9 mouse cellular contexts compared by ENCODE assay signal in the genomic region with DNA sequence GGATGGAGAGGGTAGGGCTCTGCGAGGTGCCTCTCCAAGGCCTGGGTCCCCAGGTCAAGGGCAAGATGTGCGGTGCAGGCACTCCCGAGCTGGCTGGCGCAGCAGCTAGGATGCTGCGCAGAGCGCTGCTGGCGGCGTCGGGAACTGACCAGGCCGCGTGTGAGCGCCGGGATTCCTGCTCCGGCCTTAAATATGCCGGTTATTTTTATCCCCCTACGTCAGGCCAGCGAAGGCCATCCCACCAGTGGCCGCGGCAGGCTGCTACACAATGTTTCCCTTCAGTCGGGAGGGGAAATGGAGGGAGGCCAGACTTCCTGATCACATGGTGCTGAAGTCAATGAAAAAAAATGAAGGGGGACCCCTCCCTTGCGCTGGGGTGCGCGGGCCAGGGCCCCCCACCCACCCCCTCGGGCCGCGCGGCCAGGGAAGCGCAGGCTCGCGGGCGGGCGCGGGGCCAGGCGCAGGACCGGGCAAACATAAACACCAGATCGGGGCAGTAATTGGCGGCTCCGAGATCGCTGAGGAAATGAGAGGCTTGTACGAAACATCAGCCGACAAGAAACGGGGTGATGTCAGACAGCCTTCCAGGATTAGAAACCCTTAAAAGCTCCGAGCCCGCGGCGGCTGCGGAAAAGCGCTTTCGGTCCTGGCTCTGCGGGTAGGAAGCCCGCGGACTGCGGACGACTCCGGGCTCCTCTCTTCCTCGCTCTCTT.
A peak's percentile ranks its signal among the peaks of the same experiment; 100 is the strongest.
DNase-seq lines count a peak whose midpoint lies in the region; ATAC-seq and TF ChIP-seq lines count a peak whose summit lies in the region.
"Had no signal": no experiment of that assay in that cellular context is flagged by ENCODE, and none has a peak within 500 bp of the region (broad histone marks: within the 10 kb centered on the region; RNA-seq: fewer than 3 reads in every experiment).

No protein-coding gene starts in this region.

- ATAC-seq in lung, embryonic 16.5 days (ENCODE audit: low read depth), result peak; percentile 97

- H3K4me3 ChIP-seq in ES-Bruce4 (ENCODE audit: low read depth, low read length), result peak overlapping the region; percentile 61
- peak overlapping the region; percentile 72 for H3K4me3 ChIP-seq in hindbrain, embryonic 10.5 days
- H3K4me3 ChIP-seq in lung, embryonic 16.5 days (ENCODE audit: low read length), result peak overlapping the region; percentile 62

- no peak for TF ChIP-seq CTCF in ES-Bruce4 (IDR thresholded peaks at IDR 0.05; ENCODE audit: low read depth, low read length)

- no peaks in the 10 kb centered on the region for H3K9me3 ChIP-seq in ES-Bruce4 (replicated peaks; ENCODE audit: control insufficient read depth, insufficient read depth, low read length, poor library complexity, severe bottlenecking)
- H3K9me3 ChIP-seq in hindbrain, embryonic 10.5 days, result no peaks in the 10 kb centered on the region
- H3K9me3 ChIP-seq in lung, embryonic 16.5 days (ENCODE audit: control insufficient read depth, low read length), result no peaks in the 10 kb centered on the region

- TF ChIP-seq POLR2A in ES-Bruce4 (IDR thresholded peaks at IDR 0.05; ENCODE audit: insufficient read depth, low read length), result no peak

- WGBS in hindbrain, embryonic 10.5 days, result under 1% methylated on average over 56 of the region's 56 CpGs
- 0% methylated on average over 55 of the region's 56 CpGs for WGBS in lung, embryonic 16.5 days

- H3K4me1 ChIP-seq in ES-Bruce4 (ENCODE audit: control insufficient read depth, insufficient read depth, low read length), result no peaks in the 10 kb centered on the region
- peaks cover 17% of the 10 kb centered on the region for H3K4me1 ChIP-seq in hindbrain, embryonic 10.5 days (replicated peaks)
- peaks cover 9% of the 10 kb centered on the region for H3K4me1 ChIP-seq in lung, embryonic 16.5 days (replicated peaks; ENCODE audit: control insufficient read depth, insufficient read depth, low read length)

- no peak for TF ChIP-seq EP300 in ES-Bruce4 (IDR thresholded peaks at IDR 0.05; ENCODE audit: insufficient read depth, low read depth, low read length)

- H3K4me2 ChIP-seq in lung, embryonic 16.5 days (ENCODE audit: low read depth, low read length), result peak overlapping the region; percentile 78

- peak overlapping the region; percentile 92 for H3K9ac ChIP-seq in ES-Bruce4 (ENCODE audit: low read depth, poor library complexity, severe bottlenecking)
- H3K9ac ChIP-seq in lung, embryonic 16.5 days (ENCODE audit: low read length), result peak overlapping the region; percentile 69

- no peak overlapping the region for H3K27ac ChIP-seq in ES-Bruce4 (ENCODE audit: insufficient read depth, low read length)
- H3K27ac ChIP-seq in hindbrain, embryonic 10.5 days, result peak overlapping the region; percentile 92
- peak overlapping the region; percentile 89 for H3K27ac ChIP-seq in lung, embryonic 16.5 days (ENCODE audit: low read length)

- no peaks in the 10 kb centered on the region for H3K36me3 ChIP-seq in ES-Bruce4 (ENCODE audit: control insufficient read depth, insufficient read depth, low read length, poor library complexity, severe bottlenecking)
- no peaks in the 10 kb centered on the region for H3K36me3 ChIP-seq in hindbrain, embryonic 10.5 days
- no peaks in the 10 kb centered on the region for H3K36me3 ChIP-seq in lung, embryonic 16.5 days (ENCODE audit: control insufficient read depth, insufficient read depth, low read length)
- H3K36me3 ChIP-seq: G1E had no signal

- peak; percentile 82 for DNase-seq in cerebellum, adult 8-10 months
- peak; percentile 72 to 84 for DNase-seq in frontal cortex, adult 2 months (ENCODE audit: extremely low spot score in 1 of 2, low spot score in 1 of 2)
- peak; percentile 80 for DNase-seq in hindbrain, embryonic 10.5 days (ENCODE audit: low spot score)
- DNase-seq in layer of hippocampus, postnatal 10 days (ENCODE audit: low spot score in 2 of 2), result peak; percentile 71 to 78
- peak; percentile 79 for DNase-seq in ovary, adult 18-20 months (ENCODE audit: low spot score)
- peak; percentile 19 to 23 for DNase-seq in thymus, adult 18-20 months

- H3K27me3 ChIP-seq in ES-Bruce4 (ENCODE audit: control insufficient read depth, insufficient read depth, low read length, poor library complexity, severe bottlenecking), result no peaks in the 10 kb centered on the region; the same call in 1 of the 2 replicates
- H3K27me3 ChIP-seq in hindbrain, embryonic 10.5 days (ENCODE audit: insufficient read depth, poor library complexity, severe bottlenecking), result peaks cover 43% of the 10 kb centered on the region
- peaks cover 7% of the 10 kb centered on the region; the same call in 1 of the 2 replicates for H3K27me3 ChIP-seq in lung, embryonic 16.5 days (ENCODE audit: control insufficient read depth, insufficient read depth, low read depth, low read length)

Comparison
In these comparisons a context has a peak if more than half of its experiments do, and no peak if none do; other contexts are left out.
1. DNase-seq: peak in every context shown above with its lines; median percentile 82 in cerebellum, adult 8-10 months; 80 in hindbrain, embryonic 10.5 days; 79 in ovary, adult 18-20 months; 78 in frontal cortex, adult 2 months; 74 in layer of hippocampus, postnatal 10 days; 21 in thymus, adult 18-20 months.